Mouse (Mus musculus): ENCODE data around the gene Trabd2b.

Trabd2b gene

GRCm38 (mm10) chr4:114397625-114398024, 8.9 kb upstream of the Trabd2b start:
- in situ Hi-C loops (cut with MseI, MboI) = loop anchor here in 1 of 2 experiments (10.0 kb wide), 1 partner anchor 237 kb away; no protein-coding TSS in a partner anchor

- in situ Hi-C loops (cut with MseI, MboI) = loop anchor here (10.0 kb wide), 2 partner anchors 225 to 235 kb away; no protein-coding TSS in a partner anchor
Measured at GRCm38 (mm10) chr4:114399821-114400220, 6.7 kb upstream of the Trabd2b start.

GRCm38 (mm10) chr4:114401993-114402731, 4.4 kb upstream of the Trabd2b start:
- in situ Hi-C loops (cut with MseI, MboI) = loop anchor here in 1 of 2 experiments (10.0 kb wide), 1 partner anchor 223 kb away; no protein-coding TSS in a partner anchor

- in situ Hi-C loops (cut with MseI, MboI) = loop anchor here in 1 of 2 experiments (10.0 kb wide), 1 partner anchor 219 kb away; no protein-coding TSS in a partner anchor
Measured at GRCm38 (mm10) chr4:114405682-114406354, 706 bp upstream of the Trabd2b start.

- in situ Hi-C loops (cut with MseI, MboI) = loop anchor here in 1 of 2 experiments (10.0 kb wide), 1 partner anchor 217 kb away; no protein-coding TSS in a partner anchor
Measured at GRCm38 (mm10) chr4:114407516-114407915, 992 bp downstream of the Trabd2b start.

- in situ Hi-C loops (cut with MseI, MboI) = loop anchor here in 1 of 2 experiments (10.0 kb wide), 1 partner anchor 217 kb away; no protein-coding TSS in a partner anchor
Measured at GRCm38 (mm10) chr4:114408298-114408697, 1.8 kb downstream of the Trabd2b start.

- in situ Hi-C loops (cut with MseI, MboI) = loop anchor here in 1 of 2 experiments (10.0 kb wide), 1 partner anchor 216 kb away; no protein-coding TSS in a partner anchor
Measured at GRCm38 (mm10) chr4:114408890-114409480, 2.5 kb downstream of the Trabd2b start.

- in situ Hi-C loops (cut with MseI, MboI) = loop anchor here in 1 of 2 experiments (10.0 kb wide), 1 partner anchor 215 kb away; no protein-coding TSS in a partner anchor
Measured at GRCm38 (mm10) chr4:114409511-114409910, 3.0 kb downstream of the Trabd2b start.

GRCm38 (mm10) chr4:114410026-114410425, 3.5 kb downstream of the Trabd2b start:
- in situ Hi-C loops (cut with MseI, MboI) = no loop called here

GRCm38 (mm10) chr4:114410443-114410842, 3.9 kb downstream of the Trabd2b start:
- in situ Hi-C loops (cut with MseI, MboI) = no loop called here

- in situ Hi-C loops (cut with MseI, MboI) = no loop called here
Measured at GRCm38 (mm10) chr4:114410958-114411661, 4.6 kb downstream of the Trabd2b start.

GRCm38 (mm10) chr4:114411846-114412390, 5.4 kb downstream of the Trabd2b start:
- in situ Hi-C loops (cut with MseI, MboI) = no loop called here

GRCm38 (mm10) chr4:114415925-114416645, 9.6 kb downstream of the Trabd2b start:
- in situ Hi-C loops (cut with MseI, MboI) = no loop called here

GRCm38 (mm10) chr4:114420154-114420553, 13.6 kb downstream of the Trabd2b start:
- in situ Hi-C loops (cut with MseI, MboI) = no loop called here

- in situ Hi-C loops (cut with MseI, MboI) = no loop called here
Measured at GRCm38 (mm10) chr4:114423084-114423483, 16.6 kb downstream of the Trabd2b start.

- in situ Hi-C loops (cut with MseI, MboI) = no loop called here
Measured at GRCm38 (mm10) chr4:114425808-114426207, 19.3 kb downstream of the Trabd2b start.

- in situ Hi-C loops (cut with MseI, MboI) = no loop called here
Measured at GRCm38 (mm10) chr4:114432742-114433141, 26.2 kb downstream of the Trabd2b start.

GRCm38 (mm10) chr4:114433440-114433839, 26.9 kb downstream of the Trabd2b start:
- in situ Hi-C loops (cut with MseI, MboI) = no loop called here

GRCm38 (mm10) chr4:114434766-114435165, 28.2 kb downstream of the Trabd2b start:
- in situ Hi-C loops (cut with MseI, MboI) = no loop called here

- in situ Hi-C loops (cut with MseI, MboI) = no loop called here
Measured at GRCm38 (mm10) chr4:114435381-114435780, 28.9 kb downstream of the Trabd2b start.

All from mouse trophoblast stem cell (cell line).